Mouse (Mus musculus) embryo, embryonic 10 days (tissue): ENCODE measurements around the gene Iars.
"Not testable (repeated sequence)": the region's sequence is repeated elsewhere in the genome, so short reads cannot be mapped to it uniquely, and the experiment has no call there.

Source experiments
- DNase-seq: peaks from one replicate; pipeline ENCODE4 v3.0.0-alpha.2; 2015; ENCODE audit warnings: low spot score

The Iars gene

GRCm38 (mm10) chr13:49738011-49738410 lies 56.1 kb downstream of the Iars start:
- DNase-seq, result no peak

- no peak for DNase-seq
Measured at GRCm38 (mm10) chr13:49741285-49742040, 59.6 kb downstream of the Iars start.

- DNase-seq, result no peak
Measured at GRCm38 (mm10) chr13:49756591-49756990, 74.7 kb downstream of the Iars start.

GRCm38 (mm10) chr13:49757966-49758365 lies 76.1 kb downstream of the Iars start:
- no peak for DNase-seq

GRCm38 (mm10) chr13:49760675-49761074 lies 78.8 kb downstream of the Iars start:
- no peak for DNase-seq

GRCm38 (mm10) chr13:49762208-49762607 lies 80.3 kb downstream of the Iars start:
- no peak for DNase-seq

- no peak for DNase-seq
Measured at GRCm38 (mm10) chr13:49765306-49765705, 83.4 kb downstream of the Iars start.

GRCm38 (mm10) chr13:49766269-49766668 lies 84.4 kb downstream of the Iars start:
- DNase-seq, result no peak

- no peak for DNase-seq
Measured at GRCm38 (mm10) chr13:49768048-49768447, 86.1 kb downstream of the Iars start.

- no peak for DNase-seq
Measured at GRCm38 (mm10) chr13:49769111-49769510, 87.2 kb downstream of the Iars start.

- DNase-seq, result not testable (repeated sequence)
Measured at GRCm38 (mm10) chr13:49771536-49771935, 89.6 kb downstream of the Iars start.
